In genomic region chr3:37686751-37687150, GRCm38 (mm10) we compare ENCODE assay signal across 8 mouse cellular contexts. TPM values are rescaled to one million over a fixed set of nuclear protein-coding genes. Genes with fewer than 3 reads are reported as not detected.
DNase-seq lines count a peak whose midpoint lies in the region; ATAC-seq and TF ChIP-seq lines count a peak whose summit lies in the region.

No protein-coding gene starts in this region.

- H3K9me3 ChIP-seq in limb, embryonic 15.5 days: no peaks in the 10 kb centered on the region

- H3K27me3 ChIP-seq in thymus, adult 2 months (ENCODE audit: control insufficient read depth, insufficient read depth, low read length): no peaks in the 10 kb centered on the region
- no peaks in the 10 kb centered on the region for H3K27me3 ChIP-seq in limb, embryonic 15.5 days

- peak overlapping the region; percentile 56 for H3K27ac ChIP-seq in gastrocnemius, adult 2 months
- no peak overlapping the region for H3K27ac ChIP-seq in thymus, adult 2 months (ENCODE audit: control insufficient read depth, insufficient read depth, low read length)
- H3K27ac ChIP-seq in limb, embryonic 15.5 days: peak overlapping the region; percentile 24; the same call in 1 of the 2 replicates

- WGBS in thymus, adult 2 months: 46% methylated on average over 6 of the region's 6 CpGs
- 24% methylated on average over 6 of the region's 6 CpGs for WGBS in limb, embryonic 15.5 days

- peak overlapping the region; percentile 78 for H3K4me3 ChIP-seq in gastrocnemius, adult 2 months
- peak overlapping the region; percentile 44 for H3K4me3 ChIP-seq in thymus, adult 2 months (ENCODE audit: control insufficient read depth, insufficient read depth, low read length)
- peak overlapping the region; percentile 36 for H3K4me3 ChIP-seq in limb, embryonic 15.5 days

- DNase-seq in gastrocnemius, adult 2 months: no peak
- no peak for DNase-seq in gastrocnemius, postnatal 14 days
- DNase-seq in thymus, adult 2 months: no peak
- DNase-seq in thymus, postnatal 25 days: no peak
- DNase-seq in testis, postnatal 14 days (ENCODE audit: low spot score): peak; percentile 62
- DNase-seq in left cerebral cortex, postnatal 36 days (ENCODE audit: low spot score in 2 of 2): no peak
- no peak for DNase-seq in layer of hippocampus, adult 9-10 months (ENCODE audit: low spot score)

- no peak for ATAC-seq in limb, embryonic 15.5 days (ENCODE audit: insufficient number of reproducible peaks, low FRiP score, low TSS enrichment, low read depth)

- intact Hi-C loops in gastrocnemius, adult 2 months (cut with DNase I): no loop called here
- intact Hi-C loops in gastrocnemius, postnatal 14 days (cut with DNase I; ENCODE audit: low total_unique reads): no loop called here
- intact Hi-C loops in left cerebral cortex, postnatal 36 days (cut with DNase I): no loop called here

- TF ChIP-seq POLR2A in thymus, adult 2 months (IDR thresholded peaks at IDR 0.05; ENCODE audit: control insufficient read depth, extremely low read depth, insufficient read depth, low read length, poor library complexity): no peak

- H3K4me1 ChIP-seq in thymus, adult 2 months (replicated peaks; ENCODE audit: control insufficient read depth, insufficient read depth, low read length): peaks cover 10% of the 10 kb centered on the region
- H3K4me1 ChIP-seq in limb, embryonic 15.5 days: peaks cover 9% of the 10 kb centered on the region; the same call in 1 of the 2 replicates

- TF ChIP-seq CTCF in gastrocnemius, adult 2 months (IDR thresholded peaks at IDR 0.05): no peak
- TF ChIP-seq CTCF in thymus, adult 2 months (IDR thresholded peaks at IDR 0.05; ENCODE audit: borderline replicate concordance, control insufficient read depth, extremely low read depth, insufficient read depth, low read length, poor library complexity): no peak

- no peak overlapping the region for H3K9ac ChIP-seq in limb, embryonic 15.5 days

- peak overlapping the region; percentile 56 for H3K4me2 ChIP-seq in limb, embryonic 15.5 days

- H3K36me3 ChIP-seq in thymus, adult 2 months (ENCODE audit: control insufficient read depth, insufficient read depth, low read length): no peaks in the 10 kb centered on the region
- no peaks in the 10 kb centered on the region for H3K36me3 ChIP-seq in limb, embryonic 15.5 days

RNA-seq across cellular contexts. Expression of gene Gm5148, which starts 37.5 kb away (rescaled TPM):
- under 1 TPM in 1 of 2 experiments, not detected in 1; 0.25 TPM for total RNA-seq in gastrocnemius, adult 2 months (2021)
- under 1 TPM in 1 of 2 experiments, not detected in 1; 0.27 TPM for total RNA-seq in gastrocnemius, postnatal 14 days (2021)
- polyA plus RNA-seq in thymus, adult 2 months (2012; rRNA removed): 1.5 and 1.8 TPM in 2 replicates
- 4.8 and 5.4 TPM in 2 replicates for polyA plus RNA-seq in limb, embryonic 15.5 days (2015; fragmentation: Nextera tagmentation; extraction: Ambion mirVana)
- total RNA-seq in left cerebral cortex, postnatal 36 days (2021): 1 to 10 TPM; 3.7 to 3.9 TPM

RNA-seq across cellular contexts. Expression of gene Spry1, which starts 47.0 kb away (rescaled TPM):
- 10 to 100 TPM; 12.3 to 21.8 TPM for total RNA-seq in gastrocnemius, adult 2 months (2021)
- total RNA-seq in gastrocnemius, postnatal 14 days (2021): 10 to 100 TPM; 33.1 to 39.9 TPM
- polyA plus RNA-seq in thymus, adult 2 months (2012; rRNA removed): 10.0 and 12.7 TPM in 2 replicates
- polyA plus RNA-seq in limb, embryonic 15.5 days (2015; fragmentation: Nextera tagmentation; extraction: Ambion mirVana): 20.0 and 21.9 TPM in 2 replicates
- 1 to 10 TPM; 9.5 to 9.6 TPM for total RNA-seq in left cerebral cortex, postnatal 36 days (2021)
